Mouse (Mus musculus): ENCODE results near the gene Asb18. TPM values are rescaled to one million over a fixed set of nuclear protein-coding genes. Genes with fewer than 3 reads are reported as not detected.
A peak's percentile ranks its signal among the peaks of the same experiment; 100 is the strongest.

Gene Asb18
- total RNA-seq, 1 experiment = not detected

- H3K36me3 ChIP-seq (ENCODE audit: control insufficient read depth, insufficient read depth, low read length, poor library complexity, severe bottlenecking) = no peaks in the 10 kb centered on the region
- H3K4me1 ChIP-seq (ENCODE audit: control insufficient read depth in 2 of 2, insufficient read depth in 2 of 2, low read length in 2 of 2, poor library complexity in 1 of 2) = peaks cover 0 to 7% of the 10 kb centered on the region in 2 experiments; a peak in 1 of 4 replicates
- DNase-seq (ENCODE audit: low read depth, low spot score) = no peak
- TF ChIP-seq ZNF384 (IDR thresholded peaks at IDR 0.05; ENCODE audit: low read depth, low read length) = peak; percentile 52
- TF ChIP-seq HCFC1 (IDR thresholded peaks at IDR 0.05; ENCODE audit: borderline replicate concordance, insufficient read depth, low read length) = no peak
- TF ChIP-seq MAFK (IDR thresholded peaks at IDR 0.05; ENCODE audit: insufficient read depth, low read depth, low read length) = no peak
- peak; percentile 90 for TF ChIP-seq ZC3H11A (IDR thresholded peaks at IDR 0.05; ENCODE audit: borderline replicate concordance, low read depth, low read length)
- no peaks in the 10 kb centered on the region for H3K9me3 ChIP-seq (ENCODE audit: control insufficient read depth, insufficient read depth, low read depth, low read length)
- no peak overlapping the region for H3K27ac ChIP-seq (ENCODE audit: insufficient read depth, low read depth, low read length, poor library complexity, severe bottlenecking)
- no peak overlapping the region for H3K4me3 ChIP-seq (ENCODE audit: insufficient read depth in 1 of 2, low read depth in 1 of 2, low read length in 2 of 2, poor library complexity in 1 of 2, severe bottlenecking in 1 of 2)
- no peak overlapping the region for H3K9ac ChIP-seq (ENCODE audit: insufficient read depth, low read depth, low read length, poor library complexity, severe bottlenecking)
- in situ Hi-C loops (cut with MboI; ENCODE audit: low sequenced_read_pairs in 2 of 2, unreplicated experiment in 2 of 2) = loop anchor here (10.0 to 25.0 kb wide), 2 partner anchors 181 to 298 kb away; no protein-coding TSS in a partner anchor
Observed at GRCm38 (mm10) chr1:89943202-89943601, 71.3 kb downstream of the Asb18 start.

DNA sequence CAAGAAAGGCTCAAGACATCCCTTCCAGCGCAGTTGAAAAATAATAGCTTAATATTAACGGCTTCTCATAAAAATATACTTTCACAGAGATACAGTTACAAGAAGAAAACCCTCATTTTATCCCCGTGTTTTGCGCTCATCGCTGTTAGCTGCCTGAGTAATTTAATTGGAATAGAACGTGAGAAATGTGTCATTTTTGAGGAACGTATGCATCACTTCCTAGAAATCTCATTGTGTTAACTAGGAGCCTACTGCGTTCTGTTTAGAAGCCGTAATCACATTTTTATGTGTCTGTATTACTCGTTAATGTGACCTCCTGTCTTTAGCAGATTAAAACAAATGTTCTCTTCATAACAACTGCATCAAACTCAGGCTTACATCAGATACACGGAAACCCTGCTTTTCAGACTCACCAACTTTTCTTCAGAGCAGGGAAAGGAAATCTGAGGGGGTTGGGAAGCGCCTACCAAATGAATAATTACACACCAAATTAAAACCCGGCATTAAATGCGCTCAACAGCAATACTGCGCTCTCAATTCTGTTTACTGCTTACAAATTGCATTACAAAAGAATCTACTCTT lies 72.0 kb downstream of the Asb18 start:
- H3K9me3 ChIP-seq (ENCODE audit: control insufficient read depth, insufficient read depth, low read depth, low read length) = no peaks in the 10 kb centered on the region
- H3K9ac ChIP-seq (ENCODE audit: insufficient read depth, low read depth, low read length, poor library complexity, severe bottlenecking) = no peak overlapping the region
- TF ChIP-seq HCFC1 (IDR thresholded peaks at IDR 0.05; ENCODE audit: borderline replicate concordance, insufficient read depth, low read length) (no peak), MAFK (IDR thresholded peaks at IDR 0.05; ENCODE audit: insufficient read depth, low read depth, low read length) (no peak), ZNF384 (IDR thresholded peaks at IDR 0.05; ENCODE audit: low read depth, low read length) (no peak), CHD2 (IDR thresholded peaks at IDR 0.05; ENCODE audit: low read depth, low read length) (no peak), ZC3H11A (IDR thresholded peaks at IDR 0.05; ENCODE audit: borderline replicate concordance, low read depth, low read length) (no peak)
- H3K27ac ChIP-seq (ENCODE audit: insufficient read depth, low read depth, low read length, poor library complexity, severe bottlenecking) = no peak overlapping the region
- peaks cover 0 to 7% of the 10 kb centered on the region in 2 experiments; a peak in 1 of 4 replicates for H3K4me1 ChIP-seq (ENCODE audit: control insufficient read depth in 2 of 2, insufficient read depth in 2 of 2, low read length in 2 of 2, poor library complexity in 1 of 2)
- H3K4me3 ChIP-seq (ENCODE audit: insufficient read depth in 1 of 2, low read depth in 1 of 2, low read length in 2 of 2, poor library complexity in 1 of 2, severe bottlenecking in 1 of 2) = peak overlapping the region in 1 of 2 experiments; percentile 22; a peak in 1 of 4 replicates
- H3K36me3 ChIP-seq (ENCODE audit: control insufficient read depth, insufficient read depth, low read length, poor library complexity, severe bottlenecking) = no peaks in the 10 kb centered on the region
- in situ Hi-C loops (cut with MboI; ENCODE audit: low sequenced_read_pairs in 2 of 2, unreplicated experiment in 2 of 2) = loop anchor here (10.0 to 25.0 kb wide), 2 partner anchors 180 to 298 kb away; no protein-coding TSS in a partner anchor
- no peak for DNase-seq (ENCODE audit: low read depth, low spot score)

DNA sequence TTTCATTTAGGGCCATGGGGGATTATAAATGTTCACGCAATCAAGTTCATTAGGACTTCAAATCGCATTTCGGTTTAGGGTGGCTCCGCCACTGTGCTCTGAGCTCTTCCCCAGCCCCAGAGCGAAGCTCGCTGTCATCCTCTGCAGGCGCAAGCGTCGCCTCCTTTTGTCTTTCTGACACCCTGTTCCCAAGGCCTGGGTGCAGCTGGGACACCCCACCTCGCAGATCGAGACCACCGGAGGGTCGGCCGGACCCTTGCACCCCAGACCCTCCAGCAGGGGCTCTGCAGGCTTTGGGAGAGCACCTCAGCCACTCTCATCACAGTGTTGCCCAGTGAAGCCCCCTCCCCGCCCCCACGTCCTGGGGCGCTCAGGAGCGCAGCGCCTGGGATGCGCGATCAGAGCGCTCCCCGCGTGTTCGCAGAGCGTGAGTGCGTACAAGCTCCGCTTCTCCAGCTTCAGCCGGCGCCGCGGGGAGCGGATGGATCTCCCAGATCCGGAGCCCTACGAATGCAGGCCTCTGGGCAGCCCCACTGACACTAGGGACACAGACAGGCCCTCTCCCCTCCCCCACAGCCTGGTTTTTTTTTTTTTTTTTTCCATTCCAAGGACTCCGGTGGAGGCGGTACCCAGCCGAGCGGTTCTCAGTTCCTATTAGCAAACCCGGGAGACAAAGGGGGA lies 72.6 kb downstream of the Asb18 start:
- Histone ChIP-seq H3K36me3 (ENCODE audit: control insufficient read depth, insufficient read depth, low read length, poor library complexity, severe bottlenecking) (no peaks in the 10 kb centered on the region), H3K9ac (ENCODE audit: insufficient read depth, low read depth, low read length, poor library complexity, severe bottlenecking) (0 out of 2 replicates have a peak overlapping the region, but pooled peaks have one; percentile 50), H3K4me1 (ENCODE audit: control insufficient read depth in 2 of 2, insufficient read depth in 2 of 2, low read length in 2 of 2, poor library complexity in 1 of 2) (peaks cover 0 to 7% of the 10 kb centered on the region in 2 experiments; a peak in 1 of 4 replicates), H3K9me3 (ENCODE audit: control insufficient read depth, insufficient read depth, low read depth, low read length) (no peaks in the 10 kb centered on the region), H3K4me3 (ENCODE audit: insufficient read depth in 1 of 2, low read depth in 1 of 2, low read length in 2 of 2, poor library complexity in 1 of 2, severe bottlenecking in 1 of 2) (peak overlapping the region; percentile 22 to 66), H3K27ac (ENCODE audit: insufficient read depth, low read depth, low read length, poor library complexity, severe bottlenecking) (no peak overlapping the region)
- TF ChIP-seq HCFC1 (IDR thresholded peaks at IDR 0.05; ENCODE audit: borderline replicate concordance, insufficient read depth, low read length) (no peak), MAFK (IDR thresholded peaks at IDR 0.05; ENCODE audit: insufficient read depth, low read depth, low read length) (no peak), CHD2 (IDR thresholded peaks at IDR 0.05; ENCODE audit: low read depth, low read length) (no peak), ZNF384 (IDR thresholded peaks at IDR 0.05; ENCODE audit: low read depth, low read length) (peak; percentile 97), ZC3H11A (IDR thresholded peaks at IDR 0.05; ENCODE audit: borderline replicate concordance, low read depth, low read length) (no peak)
- in situ Hi-C loops (cut with MboI; ENCODE audit: low sequenced_read_pairs in 2 of 2, unreplicated experiment in 2 of 2) = loop anchor here (10.0 to 25.0 kb wide), 2 partner anchors 180 to 297 kb away; no protein-coding TSS in a partner anchor
- DNase-seq (ENCODE audit: low read depth, low spot score) = no peak

DNA sequence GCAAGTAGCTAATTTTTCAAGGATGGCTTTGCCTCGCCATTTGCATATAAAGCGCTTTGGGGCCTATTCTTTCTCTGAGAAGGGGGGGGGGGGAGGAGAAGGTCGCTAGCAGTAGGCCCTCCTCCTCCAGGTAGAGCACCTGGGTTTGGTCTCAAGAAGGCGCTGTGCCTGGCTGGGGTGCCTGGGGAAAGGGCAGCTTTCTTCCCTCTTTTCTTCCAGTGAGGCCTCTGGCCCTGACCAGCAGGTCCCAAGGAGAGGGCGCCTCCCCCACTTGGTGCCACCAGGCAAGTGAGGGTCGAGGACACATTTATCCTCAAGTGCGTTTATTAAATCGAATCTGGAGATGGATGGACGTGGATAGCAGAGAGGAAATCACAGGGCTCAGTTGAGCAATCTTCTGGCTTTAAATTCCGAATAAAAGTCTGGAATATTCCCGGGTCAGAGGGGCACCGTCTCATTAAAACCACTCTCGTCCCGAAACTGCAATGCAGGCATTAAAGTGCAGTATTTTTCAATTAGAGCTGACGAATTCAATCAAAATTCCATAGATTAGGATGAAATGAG lies 73.4 kb downstream of the Asb18 start:
- Histone ChIP-seq H3K4me3 (ENCODE audit: insufficient read depth in 1 of 2, low read depth in 1 of 2, low read length in 2 of 2, poor library complexity in 1 of 2, severe bottlenecking in 1 of 2) (0 out of 4 replicates have a peak overlapping the region, but pooled peaks of 1 of the 2 experiments have one; percentile 22), H3K9ac (ENCODE audit: insufficient read depth, low read depth, low read length, poor library complexity, severe bottlenecking) (no peak overlapping the region), H3K9me3 (ENCODE audit: control insufficient read depth, insufficient read depth, low read depth, low read length) (no peaks in the 10 kb centered on the region), H3K36me3 (ENCODE audit: control insufficient read depth, insufficient read depth, low read length, poor library complexity, severe bottlenecking) (no peaks in the 10 kb centered on the region), H3K27ac (ENCODE audit: insufficient read depth, low read depth, low read length, poor library complexity, severe bottlenecking) (no peak overlapping the region), H3K4me1 (ENCODE audit: control insufficient read depth in 2 of 2, insufficient read depth in 2 of 2, low read length in 2 of 2, poor library complexity in 1 of 2) (peaks cover 0 to 9% of the 10 kb centered on the region in 2 experiments; a peak in 2 of 4 replicates)
- in situ Hi-C loops (cut with MboI; ENCODE audit: low sequenced_read_pairs in 2 of 2, unreplicated experiment in 2 of 2) = loop anchor here (10.0 to 25.0 kb wide), 2 partner anchors 179 to 296 kb away; no protein-coding TSS in a partner anchor
- DNase-seq (ENCODE audit: low read depth, low spot score) = no peak
- TF ChIP-seq ZC3H11A (IDR thresholded peaks at IDR 0.05; ENCODE audit: borderline replicate concordance, low read depth, low read length) (no peak), HCFC1 (IDR thresholded peaks at IDR 0.05; ENCODE audit: borderline replicate concordance, insufficient read depth, low read length) (no peak), MAFK (IDR thresholded peaks at IDR 0.05; ENCODE audit: insufficient read depth, low read depth, low read length) (no peak), ZNF384 (IDR thresholded peaks at IDR 0.05; ENCODE audit: low read depth, low read length) (no peak), CHD2 (IDR thresholded peaks at IDR 0.05; ENCODE audit: low read depth, low read length) (no peak)

Measured in ES-E14 (cell line).